Mouse (Mus musculus) liver, embryonic 16.5 days (tissue): ENCODE results near the gene 9030025P20Rik. TPM values are rescaled to one million over a fixed set of nuclear protein-coding genes. Genes with fewer than 3 reads are reported as not detected.

ENCODE experiments used
- polyA plus RNA-seq: library from polyadenylated mRNA; unstranded; fragments of >200 nt; fragmentation: Nextera tagmentation; extraction: Ambion mirVana; gene quantifications from 2 replicates; pipeline ENCODE4 v1.2.1, GENCODE M21; 2015

9030025P20Rik gene
- polyA plus RNA-seq, 1 experiment from 2014 or later, result 3.6 TPM

Other genes starting within 250 kb of the 9030025P20Rik start
- gene Wdr27, start 35.3 kb upstream of the 9030025P20Rik start, polyA plus RNA-seq, result 1.2 and 1.5 TPM in 2 replicates
- 12.2 and 13.9 TPM in 2 replicates for gene 1600012H06Rik, start 35.3 kb upstream of the 9030025P20Rik start, polyA plus RNA-seq
- 76.5 and 82.2 TPM in 2 replicates for gene Phf10, start 17.2 kb upstream of the 9030025P20Rik start, polyA plus RNA-seq
- gene Gm3417, start 322 bp downstream of the 9030025P20Rik start, polyA plus RNA-seq, result 0.14 and 0.74 TPM in 2 replicates
- 3.4 and 3.6 TPM in 2 replicates for gene Gm3435, start 31.7 kb downstream of the 9030025P20Rik start, polyA plus RNA-seq
- gene Ermard, start 62.7 kb downstream of the 9030025P20Rik start, polyA plus RNA-seq, result 26.8 and 27.5 TPM in 2 replicates
- gene Tcte3, start 63.0 kb downstream of the 9030025P20Rik start, polyA plus RNA-seq, result 1.5 and 4.6 TPM in 2 replicates
- 1.7 and 2.7 TPM in 2 replicates for gene Gm3448, start 63.1 kb downstream of the 9030025P20Rik start, polyA plus RNA-seq